Comparison of ENCODE assay signal across 43 mouse cellular contexts in the genomic region with DNA sequence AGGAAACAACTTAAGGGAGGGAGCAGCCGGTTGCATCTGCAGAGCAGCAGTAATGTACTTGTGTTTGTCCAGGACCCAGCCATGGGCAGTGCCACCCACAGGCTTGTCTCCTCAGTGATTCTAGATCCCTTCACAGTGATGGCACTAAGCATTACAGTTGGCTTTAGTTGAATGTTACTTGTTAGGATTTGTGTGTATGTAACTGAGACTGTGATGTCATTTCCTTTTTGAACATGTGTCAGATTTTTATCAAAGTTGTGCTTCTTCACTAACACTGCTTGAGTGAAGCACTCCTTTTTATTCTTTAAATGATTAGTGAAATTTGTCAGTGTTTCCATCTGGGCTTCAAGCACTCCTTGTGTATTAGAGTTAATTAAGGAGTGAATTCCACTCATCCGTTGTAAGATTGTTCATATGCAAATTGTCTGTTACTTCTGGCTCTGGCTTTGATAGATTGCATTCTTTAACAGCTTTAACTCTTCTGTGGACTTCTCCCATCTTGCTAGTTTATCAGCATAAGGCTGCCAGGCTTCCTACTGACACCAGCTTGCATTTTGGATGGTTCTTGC. TPM values are rescaled to one million over a fixed set of nuclear protein-coding genes. Genes with fewer than 3 reads are reported as not detected.
DNase-seq lines count a peak whose midpoint lies in the region; ATAC-seq and TF ChIP-seq lines count a peak whose summit lies in the region.
"Had no signal": no experiment of that assay in that cellular context is flagged by ENCODE, and none has a peak within 500 bp of the region (broad histone marks: within the 10 kb centered on the region; RNA-seq: fewer than 3 reads in every experiment).

No protein-coding gene starts in this region.

- DNase-seq in forebrain, embryonic 14.5 days (ENCODE audit: low spot score): peak; percentile 42
- no peak for DNase-seq in forebrain, embryonic 11.5 days (ENCODE audit: low spot score)
- DNase-seq in CD4-positive helper T cell, adult 2 months (ENCODE audit: low read depth, low spot score): peak; percentile 23
- DNase-seq in frontal cortex, postnatal 10 days (ENCODE audit: low spot score in 2 of 2): no peak
- DNase-seq in cerebellum, postnatal 36 days: no peak
- DNase-seq in gastrocnemius, adult 2 months: no peak
- DNase-seq: adrenal gland, postnatal 14 days; cerebellum, adult 11-12 months; cerebellum, postnatal 10 days; gastrocnemius, postnatal 14 days; heart, adult 11 months; kidney, adult 9 months; kidney, postnatal 10 days; layer of hippocampus, postnatal 36 days; left cerebral cortex, postnatal 4 days; liver, postnatal 0 days; spleen, adult 18-20 months; thymus, postnatal 14 days had no signal

- H3K4me2 ChIP-seq in forebrain, embryonic 14.5 days (ENCODE audit: low read length): no peak overlapping the region
- no peak overlapping the region for H3K4me2 ChIP-seq in forebrain, embryonic 11.5 days (ENCODE audit: low read depth, low read length, severe bottlenecking)
- H3K4me2 ChIP-seq: embryonic facial prominence, embryonic 15.5 days; heart, embryonic 15.5 days; liver, embryonic 12.5 days; neural tube, embryonic 13.5 days had no signal

- WGBS in forebrain, embryonic 14.5 days: 47% methylated on average over 2 of the region's 2 CpGs
- 64% methylated on average over 2 of the region's 2 CpGs for WGBS in forebrain, embryonic 11.5 days

- H3K27me3 ChIP-seq in forebrain, embryonic 14.5 days (replicated peaks; ENCODE audit: control insufficient read depth, insufficient read depth, low read length): no peaks in the 10 kb centered on the region
- no peaks in the 10 kb centered on the region for H3K27me3 ChIP-seq in forebrain, embryonic 11.5 days (ENCODE audit: control insufficient read depth, insufficient read depth, low read length)
- H3K27me3 ChIP-seq: CH12.LX; embryonic facial prominence, embryonic 15.5 days; heart, embryonic 15.5 days; liver, embryonic 12.5 days; neural tube, embryonic 13.5 days; Patski had no signal

- peak; percentile 34; the same call in 1 of the 2 replicates for ATAC-seq in forebrain, embryonic 14.5 days
- ATAC-seq in forebrain, embryonic 11.5 days (replicated peaks; ENCODE audit: low FRiP score): no peak
- ATAC-seq in activated CD4-positive, CD25-positive, alpha-beta regulatory T cell, adult 4 months: peak; percentile 68
- ATAC-seq in inflammation-experienced regulatory T-cells, adult 6 months: peak; percentile 59
- ATAC-seq: intestine, postnatal 0 days; liver, postnatal 0 days; Patski had no signal

- intact Hi-C loops in gastrocnemius, adult 2 months (cut with DNase I): no loop called here

- peaks cover 3% of the 10 kb centered on the region for H3K4me1 ChIP-seq in forebrain, embryonic 14.5 days (ENCODE audit: control insufficient read depth, insufficient read depth, low read length)
- H3K4me1 ChIP-seq in forebrain, embryonic 11.5 days (replicated peaks; ENCODE audit: control insufficient read depth, insufficient read depth, low read length): peaks cover 3% of the 10 kb centered on the region; the same call in 1 of the 2 replicates
- H3K4me1 ChIP-seq: embryonic facial prominence, embryonic 10.5 days; midbrain, embryonic 10.5 days had no signal

- H3K27ac ChIP-seq in forebrain, embryonic 14.5 days (ENCODE audit: low read depth, low read length): no peak overlapping the region
- H3K27ac ChIP-seq in forebrain, embryonic 11.5 days (ENCODE audit: low read depth, low read length): no peak overlapping the region
- H3K27ac ChIP-seq in gastrocnemius, adult 2 months: no peak overlapping the region
- H3K27ac ChIP-seq: embryonic facial prominence, embryonic 10.5 days; embryonic facial prominence, embryonic 15.5 days; heart, embryonic 10.5 days; heart, embryonic 15.5 days; liver, embryonic 12.5 days; macrophage; midbrain, embryonic 10.5 days; neural tube, embryonic 13.5 days had no signal

- H3K9me3 ChIP-seq in forebrain, embryonic 14.5 days (replicated peaks; ENCODE audit: control insufficient read depth, low read length): no peaks in the 10 kb centered on the region
- no peaks in the 10 kb centered on the region for H3K9me3 ChIP-seq in forebrain, embryonic 11.5 days (ENCODE audit: control insufficient read depth, low read length)
- H3K9me3 ChIP-seq: embryonic facial prominence, embryonic 10.5 days; embryonic facial prominence, embryonic 15.5 days; heart, embryonic 10.5 days; heart, embryonic 15.5 days; liver, embryonic 12.5 days; midbrain, embryonic 10.5 days; neural tube, embryonic 13.5 days had no signal

- no peak overlapping the region for H3K9ac ChIP-seq in forebrain, embryonic 14.5 days (ENCODE audit: low read length)
- no peak overlapping the region for H3K9ac ChIP-seq in forebrain, embryonic 11.5 days (ENCODE audit: low read length)
- H3K9ac ChIP-seq: embryonic facial prominence, embryonic 15.5 days; heart, embryonic 15.5 days; liver, postnatal 0 days; neural tube, embryonic 13.5 days had no signal

- TF ChIP-seq CTCF in gastrocnemius, adult 2 months (IDR thresholded peaks at IDR 0.05): no peak

- H3K36me3 ChIP-seq in forebrain, embryonic 14.5 days (ENCODE audit: control insufficient read depth, insufficient read depth, low read length): peaks cover 4% of the 10 kb centered on the region; the same call in 1 of the 2 replicates
- no peaks in the 10 kb centered on the region for H3K36me3 ChIP-seq in forebrain, embryonic 11.5 days (ENCODE audit: control insufficient read depth, insufficient read depth, low read length)

- no peak overlapping the region for H3K4me3 ChIP-seq in forebrain, embryonic 14.5 days (ENCODE audit: low read depth, low read length)
- H3K4me3 ChIP-seq in forebrain, embryonic 11.5 days (ENCODE audit: low read depth, low read length): no peak overlapping the region
- no peak overlapping the region for H3K4me3 ChIP-seq in gastrocnemius, adult 2 months
- H3K4me3 ChIP-seq: embryonic facial prominence, embryonic 10.5 days; embryonic facial prominence, embryonic 15.5 days; heart, embryonic 10.5 days; heart, embryonic 15.5 days; liver, embryonic 12.5 days; midbrain, embryonic 10.5 days; myocyte; neural tube, embryonic 13.5 days had no signal

RNA-seq across cellular contexts. Expression of a gene that starts 12.9 kb away (rescaled TPM):
- 36.4 and 41.1 TPM in 2 replicates for polyA plus RNA-seq in forebrain, embryonic 14.5 days (2014; fragmentation: Nextera tagmentation; extraction: Ambion mirVana)
- 34.7 and 38.4 TPM in 2 replicates for polyA plus RNA-seq in forebrain, embryonic 11.5 days (2014; fragmentation: Nextera tagmentation; extraction: Ambion mirVana)
- 1 to 10 TPM; 6.8 to 7.5 TPM for polyA plus RNA-seq in activated CD4-positive, CD25-positive, alpha-beta regulatory T cell, adult 4 months (2017; shearing (Covaris generic))
- polyA plus RNA-seq in inflammation-experienced regulatory T-cells, adult 6 months (2017; shearing (Covaris generic)): 1 to 10 TPM; 5.6 to 8.7 (median 8.6) TPM
- total RNA-seq in gastrocnemius, adult 2 months (2021): 10 to 100 TPM; 28.0 to 30.7 TPM

RNA-seq across cellular contexts. Expression of a gene that starts 46.8 kb away (rescaled TPM):
- polyA plus RNA-seq in forebrain, embryonic 14.5 days (2014; fragmentation: Nextera tagmentation; extraction: Ambion mirVana): not detected in 2 replicates
- polyA plus RNA-seq in forebrain, embryonic 11.5 days (2014; fragmentation: Nextera tagmentation; extraction: Ambion mirVana): not detected in 2 replicates
- polyA plus RNA-seq in activated CD4-positive, CD25-positive, alpha-beta regulatory T cell, adult 4 months (2017; shearing (Covaris generic)): not detected
- polyA plus RNA-seq in inflammation-experienced regulatory T-cells, adult 6 months (2017; shearing (Covaris generic)): not detected
- total RNA-seq in gastrocnemius, adult 2 months (2021): not detected
- total RNA-seq: adrenal gland, postnatal 14 days; CH12.LX; ES-E14; gastrocnemius, postnatal 14 days; heart, postnatal 25 days; layer of hippocampus, postnatal 36 days; left cerebral cortex, postnatal 4 days; midbrain, postnatal 0 days had no signal
- polyA plus RNA-seq: embryonic facial prominence, embryonic 10.5 days; embryonic facial prominence, embryonic 15.5 days; frontal cortex, adult 2 months; heart, embryonic 10.5 days; heart, embryonic 15.5 days; hindbrain, embryonic 11.5 days; hindbrain, embryonic 16.5 days; intestine, postnatal 0 days; large intestine, adult 2 months; limb, embryonic 14.5 days; liver, embryonic 12.5 days; liver, postnatal 0 days; lung, embryonic 16.5 days; macrophage; midbrain, embryonic 10.5 days; midbrain, postnatal 0 days; neural tube, embryonic 13.5 days; Patski; stomach, embryonic 16.5 days; urinary bladder, adult 2 months had no signal

Comparison
In these comparisons a context has a peak if more than half of its experiments do, and no peak if none do; other contexts are left out.
1. DNase-seq: peak in forebrain, embryonic 14.5 days (single experiment) and CD4-positive helper T cell, adult 2 months (single experiment); none in forebrain, embryonic 11.5 days (single experiment), frontal cortex, postnatal 10 days (0 of 2), cerebellum, postnatal 36 days (0 of 2) and gastrocnemius, adult 2 months (single experiment).